Mouse (Mus musculus) T-helper 1 cell (primary cell): ENCODE measurements around the gene Majin.

Experiments
- in situ Hi-C: fragments of 300-600 bp; cut with MboI, MseI; formaldehyde crosslinking; loops from one replicate; pipeline ENCODE4 v1.15.1; 2025; ENCODE audit warnings: high pct_unique_total_duplicates

Majin gene

GRCm38 (mm10) chr19:6262222-6262621 is 78.0 kb downstream of the Majin start:
- in situ Hi-C loops, result loop anchor here (5.0 kb wide), 1 partner anchor 45 kb away; the partner anchor contains the start of gene Cdc42bpg

- in situ Hi-C loops, result loop anchor here (5.0 kb wide), 1 partner anchor 44 kb away; the partner anchor contains the start of gene Cdc42bpg
Measured at GRCm38 (mm10) chr19:6262839-6263433, 78.7 kb downstream of the Majin start.

GRCm38 (mm10) chr19:6264200-6264599 is 80.0 kb downstream of the Majin start:
- in situ Hi-C loops, result loop anchor here (5.0 kb wide), 1 partner anchor 43 kb away; the partner anchor contains the start of gene Cdc42bpg

GRCm38 (mm10) chr19:6264945-6265344 is 80.8 kb downstream of the Majin start:
- in situ Hi-C loops, result loop anchor here (5.0 kb wide), 1 partner anchor 42 kb away; the partner anchor contains the start of gene Cdc42bpg

GRCm38 (mm10) chr19:6265727-6266182 is 81.6 kb downstream of the Majin start:
- in situ Hi-C loops, result no loop called here

GRCm38 (mm10) chr19:6267306-6268169 is 83.3 kb downstream of the Majin start:
- in situ Hi-C loops, result no loop called here

- in situ Hi-C loops, result no loop called here
Measured at GRCm38 (mm10) chr19:6268170-6268528, 84.0 kb downstream of the Majin start.

GRCm38 (mm10) chr19:6268670-6269132 is 84.5 kb downstream of the Majin start:
- in situ Hi-C loops, result no loop called here

GRCm38 (mm10) chr19:6269798-6270475 is 85.7 kb downstream of the Majin start:
- in situ Hi-C loops, result no loop called here

GRCm38 (mm10) chr19:6270661-6271060 is 86.5 kb downstream of the Majin start:
- in situ Hi-C loops, result no loop called here

GRCm38 (mm10) chr19:6271206-6271605 is 87.0 kb downstream of the Majin start:
- in situ Hi-C loops, result no loop called here

- in situ Hi-C loops, result no loop called here
Measured at GRCm38 (mm10) chr19:6272053-6272452, 87.9 kb downstream of the Majin start.

GRCm38 (mm10) chr19:6272738-6273137 is 88.5 kb downstream of the Majin start:
- in situ Hi-C loops, result no loop called here

- in situ Hi-C loops, result no loop called here
Measured at GRCm38 (mm10) chr19:6273592-6273991, 89.4 kb downstream of the Majin start.
